In the genomic region with DNA sequence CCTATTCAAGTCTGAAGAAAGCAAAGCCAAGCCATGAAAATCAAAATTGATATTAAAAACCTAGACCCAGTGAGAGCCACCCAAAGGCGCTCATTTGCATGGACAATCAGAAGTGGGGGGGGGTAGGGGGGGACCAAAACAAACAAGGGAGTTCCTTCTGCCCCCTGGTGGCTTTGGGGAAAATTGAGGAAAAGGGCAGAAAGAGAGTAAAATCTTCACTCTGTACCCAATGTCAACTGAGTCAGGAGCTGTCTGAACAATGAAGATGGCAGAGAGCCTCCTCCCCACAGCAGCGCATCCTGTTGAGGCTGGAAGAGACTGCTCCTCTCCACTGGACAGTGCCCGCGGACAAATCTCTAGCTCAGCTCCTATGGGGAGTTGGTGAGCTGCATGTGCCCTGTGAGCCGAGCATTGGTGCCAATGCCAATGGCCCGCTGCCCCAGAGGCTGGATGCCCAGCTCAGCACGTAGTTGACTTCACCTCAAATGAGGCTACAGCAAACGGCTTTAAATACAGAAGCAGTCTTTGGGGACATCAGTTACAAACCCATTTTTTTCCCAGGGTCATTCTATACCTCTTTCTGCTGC, we compare ENCODE assay signal across 9 mouse cellular contexts.
DNase-seq lines count a peak whose midpoint lies in the region; ATAC-seq and TF ChIP-seq lines count a peak whose summit lies in the region.
"Had no signal": no experiment of that assay in that cellular context is flagged by ENCODE, and none has a peak within 500 bp of the region (broad histone marks: within the 10 kb centered on the region; RNA-seq: fewer than 3 reads in every experiment).

No protein-coding gene starts in this region.

- TF ChIP-seq CTCF in forebrain, postnatal 0 days (IDR thresholded peaks at IDR 0.05; ENCODE audit: low read depth): peak; percentile 49

- 0 out of 2 replicates have a peak, but pooled peaks cover 3% of the 10 kb centered on the region for H3K9me3 ChIP-seq in forebrain, postnatal 0 days (ENCODE audit: low read length)
- no peaks in the 10 kb centered on the region for H3K9me3 ChIP-seq in midbrain, embryonic 16.5 days (replicated peaks; ENCODE audit: control insufficient read depth, low read length, poor library complexity, severe bottlenecking)

- 0 out of 2 replicates have a peak, but pooled peaks cover 3% of the 10 kb centered on the region for H3K36me3 ChIP-seq in forebrain, postnatal 0 days (ENCODE audit: insufficient read depth)
- no peaks in the 10 kb centered on the region; the same call in 1 of the 2 replicates for H3K36me3 ChIP-seq in midbrain, embryonic 16.5 days (ENCODE audit: control insufficient read depth, insufficient read depth, low read length)
- H3K36me3 ChIP-seq: neural tube, embryonic 12.5 days had no signal

- no peak overlapping the region for H3K4me3 ChIP-seq in forebrain, postnatal 0 days (ENCODE audit: low read depth, low read length)
- H3K4me3 ChIP-seq in midbrain, embryonic 16.5 days (ENCODE audit: low read depth, low read length): no peak overlapping the region
- H3K4me3 ChIP-seq: neural tube, embryonic 12.5 days had no signal

- DNase-seq in heart, adult 8-10 months (ENCODE audit: low spot score): peak; percentile 2
- no peak for DNase-seq in heart, postnatal 25 days (ENCODE audit: low spot score)
- DNase-seq in right cerebral cortex, postnatal 14 days: peak; percentile 8
- no peak for DNase-seq in right cerebral cortex, postnatal 36 days (ENCODE audit: low spot score in 2 of 2)
- DNase-seq in forebrain, postnatal 0 days: peak; percentile 34
- no peak for DNase-seq in c-Kit-positive CD71-positive TER-119-positive erythroid progenitor cells, embryonic 14.5 days (ENCODE audit: low spot score)
- DNase-seq in thymus, postnatal 4 days: no peak

- peaks cover 10% of the 10 kb centered on the region; the same call in 1 of the 2 replicates for H3K4me1 ChIP-seq in forebrain, postnatal 0 days (ENCODE audit: insufficient read depth)
- H3K4me1 ChIP-seq in midbrain, embryonic 16.5 days (ENCODE audit: control insufficient read depth, insufficient read depth, low read length): peaks cover 5% of the 10 kb centered on the region; the same call in 1 of the 2 replicates

- H3K27ac ChIP-seq in forebrain, postnatal 0 days (ENCODE audit: low read depth, low read length): peak overlapping the region; percentile 35
- H3K27ac ChIP-seq in midbrain, embryonic 16.5 days (ENCODE audit: low read length): peak overlapping the region; percentile 62
- H3K27ac ChIP-seq: neural tube, embryonic 12.5 days had no signal

- no peak for ATAC-seq in forebrain, postnatal 0 days
- ATAC-seq in midbrain, embryonic 16.5 days: no peak

- H3K27me3 ChIP-seq in forebrain, postnatal 0 days (ENCODE audit: insufficient read depth, low read length): no peaks in the 10 kb centered on the region
- no peaks in the 10 kb centered on the region; the same call in 1 of the 2 replicates for H3K27me3 ChIP-seq in midbrain, embryonic 16.5 days (ENCODE audit: control insufficient read depth, insufficient read depth, low read depth, low read length)
- H3K27me3 ChIP-seq: neural tube, embryonic 12.5 days had no signal

- WGBS in forebrain, postnatal 0 days: 50% methylated on average over 8 of the region's 8 CpGs
- 68% methylated on average over 8 of the region's 8 CpGs for WGBS in midbrain, embryonic 16.5 days

- H3K9ac ChIP-seq in forebrain, postnatal 0 days: no peak overlapping the region
- H3K9ac ChIP-seq in midbrain, embryonic 16.5 days (ENCODE audit: low read depth, low read length): no peak overlapping the region; the same call in 1 of the 2 replicates
- H3K9ac ChIP-seq: neural tube, embryonic 12.5 days had no signal

- intact Hi-C loops in heart, postnatal 25 days (cut with DNase I): loop anchor here (5.0 to 10.0 kb wide), 2 partner anchors 106 to 734 kb away; no protein-coding TSS in a partner anchor

- no peak overlapping the region for H3K4me2 ChIP-seq in forebrain, postnatal 0 days (ENCODE audit: low read depth)
- H3K4me2 ChIP-seq in midbrain, embryonic 16.5 days (ENCODE audit: low read length): no peak overlapping the region
- H3K4me2 ChIP-seq: neural tube, embryonic 12.5 days had no signal

Comparison
In these comparisons a context has a peak if more than half of its experiments do, and no peak if none do; other contexts are left out.
1. DNase-seq: peak in heart, adult 8-10 months (single experiment), right cerebral cortex, postnatal 14 days (single experiment) and forebrain, postnatal 0 days (single experiment); none in heart, postnatal 25 days (single experiment), right cerebral cortex, postnatal 36 days (0 of 2), c-Kit-positive CD71-positive TER-119-positive erythroid progenitor cells, embryonic 14.5 days (single experiment) and thymus, postnatal 4 days (single experiment).